Mouse (Mus musculus): ENCODE results near the gene Kit. TPM values are rescaled to one million over a fixed set of nuclear protein-coding genes. Genes with fewer than 3 reads are reported as not detected.

Kit gene
- 10 to 100 TPM in 1 of 2 experiments, 1 to 10 TPM in 1; 8.1 to 11.3 TPM for total RNA-seq (2021)

- intact Hi-C loops (cut with DNase I), result loop anchor here (2.0 to 5.0 kb wide), 3 partner anchors 198 to 363 kb away; no protein-coding TSS in a partner anchor
- DNase-seq, result peak; percentile 80
Observed at GRCm38 (mm10) chr5:75574852-75575566, at the start of gene Kit. TSS of gene Kit (plus strand) at chr5:75574916.

GRCm38 (mm10) chr5:75536156-75536555 lies 38.6 kb upstream of the Kit start:
- DNase-seq, result no peak
- intact Hi-C loops (cut with DNase I), result no loop called here

- no peak for DNase-seq
- intact Hi-C loops (cut with DNase I), result no loop called here
Observed at GRCm38 (mm10) chr5:75537717-75538116, 37.0 kb upstream of the Kit start.

GRCm38 (mm10) chr5:75538458-75538857 lies 36.3 kb upstream of the Kit start:
- intact Hi-C loops (cut with DNase I), result no loop called here
- no peak for DNase-seq

GRCm38 (mm10) chr5:75539098-75539497 lies 35.6 kb upstream of the Kit start:
- intact Hi-C loops (cut with DNase I), result no loop called here
- peak in 1 of 2 experiments; percentile 14 for DNase-seq

- no peak for DNase-seq
Observed at GRCm38 (mm10) chr5:75543757-75544156, 31.0 kb upstream of the Kit start.

GRCm38 (mm10) chr5:75544472-75545264 lies 30.0 kb upstream of the Kit start:
- intact Hi-C loops (cut with DNase I), result no loop called here
- DNase-seq, result peak; percentile 8 to 17

More at GRCm38 (mm10) chr5:75543757-75544156, 31.0 kb upstream of the Kit start:
- intact Hi-C loops (cut with DNase I), result no loop called here

GRCm38 (mm10) chr5:75545265-75545643 lies 29.5 kb upstream of the Kit start:
- no peak for DNase-seq
- intact Hi-C loops (cut with DNase I), result no loop called here

- intact Hi-C loops (cut with DNase I), result no loop called here
- no peak for DNase-seq
Observed at GRCm38 (mm10) chr5:75553021-75553420, 21.7 kb upstream of the Kit start.

- intact Hi-C loops (cut with DNase I), result no loop called here
- no peak for DNase-seq
Observed at GRCm38 (mm10) chr5:75557636-75558035, 17.1 kb upstream of the Kit start.

GRCm38 (mm10) chr5:75559291-75559690 lies 15.4 kb upstream of the Kit start:
- DNase-seq, result no peak
- intact Hi-C loops (cut with DNase I), result no loop called here

- no peak for DNase-seq
- intact Hi-C loops (cut with DNase I), result no loop called here
Observed at GRCm38 (mm10) chr5:75561231-75561630, 13.5 kb upstream of the Kit start.

GRCm38 (mm10) chr5:75574151-75574851 lies 415 bp upstream of the Kit start:
- intact Hi-C loops (cut with DNase I), result loop anchor here (2.0 kb wide), 1 partner anchor 278 kb away; no protein-coding TSS in a partner anchor
- DNase-seq, result no peak

GRCm38 (mm10) chr5:75575567-75576515 lies 1.1 kb downstream of the Kit start:
- DNase-seq, result peak; percentile 69 to 70
- intact Hi-C loops (cut with DNase I), result loop anchor here (2.0 to 5.0 kb wide), 3 partner anchors 199 to 364 kb away; no protein-coding TSS in a partner anchor

- intact Hi-C loops (cut with DNase I), result loop anchor here (5.0 kb wide), 2 partner anchors 199 to 364 kb away; no protein-coding TSS in a partner anchor
- peak in 1 of 2 experiments; percentile 9 for DNase-seq
Observed at GRCm38 (mm10) chr5:75576741-75577140, 2.0 kb downstream of the Kit start.

GRCm38 (mm10) chr5:75578141-75578540 lies 3.4 kb downstream of the Kit start:
- intact Hi-C loops (cut with DNase I), result loop anchor here (5.0 kb wide), 2 partner anchors 201 to 366 kb away; no protein-coding TSS in a partner anchor
- DNase-seq, result peak; percentile 25 to 27

- intact Hi-C loops (cut with DNase I), result loop anchor here (5.0 kb wide), 2 partner anchors 202 to 367 kb away; no protein-coding TSS in a partner anchor
- DNase-seq, result no peak
Observed at GRCm38 (mm10) chr5:75579244-75579643, 4.5 kb downstream of the Kit start.

GRCm38 (mm10) chr5:75579646-75580268 lies 5.0 kb downstream of the Kit start:
- intact Hi-C loops (cut with DNase I), result loop anchor here (5.0 kb wide), 2 partner anchors 202 to 367 kb away; no protein-coding TSS in a partner anchor
- DNase-seq, result no peak

GRCm38 (mm10) chr5:75581926-75582325 lies 7.2 kb downstream of the Kit start:
- no peak for DNase-seq
- intact Hi-C loops (cut with DNase I), result no loop called here
